10 mouse cellular contexts compared by ENCODE assay signal in genomic region chr19:53127320-53128291, GRCm38 (mm10). TPM values are rescaled to one million over a fixed set of nuclear protein-coding genes. Genes with fewer than 3 reads are reported as not detected.
DNase-seq lines count a peak whose midpoint lies in the region; ATAC-seq and TF ChIP-seq lines count a peak whose summit lies in the region.
"Had no signal": no experiment of that assay in that cellular context is flagged by ENCODE, and none has a peak within 500 bp of the region (broad histone marks: within the 10 kb centered on the region; RNA-seq: fewer than 3 reads in every experiment).

No protein-coding gene starts in this region.

- no peak for TF ChIP-seq CTCF in kidney, postnatal 0 days (IDR thresholded peaks at IDR 0.05; ENCODE audit: low read depth)

- 20% methylated on average over 18 of the region's 18 CpGs for WGBS in kidney, postnatal 0 days
- 66% methylated on average over 18 of the region's 18 CpGs for WGBS in embryonic facial prominence, embryonic 10.5 days

- no peak overlapping the region for H3K4me2 ChIP-seq in kidney, postnatal 0 days (ENCODE audit: low read length)

- ATAC-seq in kidney, postnatal 0 days (replicated peaks; ENCODE audit: low FRiP score, low read depth) = no peak
- peak; percentile 38; the same call in 1 of the 2 replicates for ATAC-seq in megakaryocyte progenitor cell, adult 5-6 weeks (replicated peaks; ENCODE audit: poor library complexity)

- H3K9me3 ChIP-seq in kidney, postnatal 0 days (replicated peaks; ENCODE audit: low read length) = no peaks in the 10 kb centered on the region
- no peaks in the 10 kb centered on the region for H3K9me3 ChIP-seq in embryonic facial prominence, embryonic 10.5 days
- H3K9me3 ChIP-seq: hindbrain, embryonic 10.5 days had no signal

- no peak overlapping the region for H3K4me3 ChIP-seq in kidney, postnatal 0 days (replicated peaks; ENCODE audit: low read depth, low read length)
- no peak overlapping the region for H3K4me3 ChIP-seq in embryonic facial prominence, embryonic 10.5 days
- H3K4me3 ChIP-seq: hindbrain, embryonic 10.5 days had no signal

- H3K36me3 ChIP-seq in kidney, postnatal 0 days (ENCODE audit: insufficient read depth, low read length) = no peaks in the 10 kb centered on the region
- no peaks in the 10 kb centered on the region for H3K36me3 ChIP-seq in embryonic facial prominence, embryonic 10.5 days (replicated peaks)
- H3K36me3 ChIP-seq: hindbrain, embryonic 10.5 days had no signal

- H3K27me3 ChIP-seq in kidney, postnatal 0 days (ENCODE audit: insufficient read depth, low read length) = no peaks in the 10 kb centered on the region
- no peaks in the 10 kb centered on the region for H3K27me3 ChIP-seq in embryonic facial prominence, embryonic 10.5 days (replicated peaks; ENCODE audit: low read depth, poor library complexity, severe bottlenecking)

- peaks cover 12% of the 10 kb centered on the region for H3K4me1 ChIP-seq in kidney, postnatal 0 days (replicated peaks; ENCODE audit: insufficient read depth, low read length)
- H3K4me1 ChIP-seq in embryonic facial prominence, embryonic 10.5 days = peaks cover 18% of the 10 kb centered on the region

- DNase-seq in adrenal gland, adult 2 months = peak; percentile 19
- no peak for DNase-seq in adrenal gland, postnatal 25 days
- peak; percentile 21 for DNase-seq in lung, postnatal 36 days
- no peak for DNase-seq in lung, postnatal 25 days (ENCODE audit: low spot score)
- peak; percentile 79 for DNase-seq in kidney, postnatal 0 days (ENCODE audit: low spot score)
- DNase-seq in cerebellum, adult 8-10 months = no peak
- DNase-seq in embryonic facial prominence, embryonic 10.5 days (ENCODE audit: low spot score) = no peak
- DNase-seq: midbrain, embryonic 14.5 days had no signal

- no peak overlapping the region for H3K9ac ChIP-seq in kidney, postnatal 0 days (ENCODE audit: low read depth, low read length)

- H3K27ac ChIP-seq in kidney, postnatal 0 days = peak overlapping the region; percentile 56
- H3K27ac ChIP-seq in embryonic facial prominence, embryonic 10.5 days (replicated peaks) = no peak overlapping the region
- H3K27ac ChIP-seq: hindbrain, embryonic 10.5 days had no signal

RNA-seq across cellular contexts. Expression of gene Add3, which starts 12.6 kb away (rescaled TPM):
- total RNA-seq in adrenal gland, adult 2 months (2021) = 10 to 100 TPM; 43.1 to 46.6 TPM
- 9.4 and 11.6 TPM in 2 replicates for polyA plus RNA-seq in adrenal gland, adult 2 months (2012; rRNA removed)
- 48.3 and 51.8 TPM in 2 replicates for total RNA-seq in adrenal gland, postnatal 25 days (2021)
- polyA plus RNA-seq in kidney, postnatal 0 days (2015; fragmentation: Nextera tagmentation; extraction: Ambion mirVana) = 66.5 and 72.9 TPM in 2 replicates
- 36.6 and 37.5 TPM in 2 replicates for total RNA-seq in megakaryocyte progenitor cell, adult 5-6 weeks (2015)
- total RNA-seq in megakaryocyte progenitor cell, adult 5-6 weeks (2017) = 43.8 and 46.8 TPM in 2 replicates
- polyA plus RNA-seq in embryonic facial prominence, embryonic 10.5 days (2016; fragmentation: Nextera tagmentation; extraction: Ambion mirVana) = 61.7 and 67.2 TPM in 2 replicates

Comparison
In these comparisons a context has a peak if more than half of its experiments do, and no peak if none do; other contexts are left out.
1. DNase-seq: peak in adrenal gland, adult 2 months (single experiment), lung, postnatal 36 days (single experiment) and kidney, postnatal 0 days (single experiment); none in adrenal gland, postnatal 25 days (single experiment), lung, postnatal 25 days (single experiment), cerebellum, adult 8-10 months (single experiment) and embryonic facial prominence, embryonic 10.5 days (single experiment).